Mouse (Mus musculus): Measurements from ENCODE around the gene Habp2.

- TF ChIP-seq POLR2A (IDR thresholded peaks at IDR 0.05; ENCODE audit: insufficient read depth, low read length) (no peak), CTCF (IDR thresholded peaks at IDR 0.05; ENCODE audit: low read depth, low read length) (peak; percentile 76), EP300 (IDR thresholded peaks at IDR 0.05; ENCODE audit: insufficient read depth, low read depth, low read length) (no peak)
Observed at GRCm38 (mm10) chr19:56356480-56357373, 69.8 kb downstream of the Habp2 start.
